Mouse (Mus musculus) lung, adult 2 months (tissue): ENCODE data around the gene Arhgap27.

ENCODE experiments used
- CTCF ChIP-seq: fragments of 200-500 bp; IDR thresholded peaks from 2 replicates; pipeline ENCODE4 v1.5.1; 2011; ENCODE audit warnings: mild to moderate bottlenecking, low read length, control low read depth; ENCODE audit not compliant: insufficient read depth
- POLR2A ChIP-seq: fragments of 200-500 bp; IDR thresholded peaks from 2 replicates; pipeline ENCODE4 v1.6.1; 2011; ENCODE audit warnings: low read depth, mild to moderate bottlenecking, control low read depth, low read length, borderline replicate concordance; ENCODE audit errors: extremely low read depth

- TF ChIP-seq CTCF (no peak), POLR2A (no peak)
These were observed 12.7 kb downstream of the Arhgap27 start for GRCm38 (mm10) chr11:103350711-103351315.
